Mouse (Mus musculus): ENCODE data around the gene Lingo3. TPM values are rescaled to one million over a fixed set of nuclear protein-coding genes. Genes with fewer than 3 reads are reported as not detected.
A peak's percentile ranks its signal among the peaks of the same experiment; 100 is the strongest.

Lingo3 gene
- total RNA-seq (2021): 10 to 100 TPM in 1 of 2 experiments, 1 to 10 TPM in 1; 8.3 to 12.6 TPM
- long read RNA-seq, experiment 1, transcript Lingo3-201 (2 exons, 3,439 nt): major isoform, 57 of 63 reads
- long read RNA-seq, experiment 1, partial matches to known transcripts: 0 of 63 reads
- long read RNA-seq, experiment 1, other reads (novel, unspliced or antisense): 4 of 63 reads
- long read RNA-seq, experiment 2, transcript Lingo3-201 (2 exons, 3,439 nt): major isoform, 25 of 31 reads
- long read RNA-seq, experiment 2, partial matches to known transcripts: 0 of 31 reads
- long read RNA-seq, experiment 2, other reads (novel, unspliced or antisense): 5 of 31 reads

DNA sequence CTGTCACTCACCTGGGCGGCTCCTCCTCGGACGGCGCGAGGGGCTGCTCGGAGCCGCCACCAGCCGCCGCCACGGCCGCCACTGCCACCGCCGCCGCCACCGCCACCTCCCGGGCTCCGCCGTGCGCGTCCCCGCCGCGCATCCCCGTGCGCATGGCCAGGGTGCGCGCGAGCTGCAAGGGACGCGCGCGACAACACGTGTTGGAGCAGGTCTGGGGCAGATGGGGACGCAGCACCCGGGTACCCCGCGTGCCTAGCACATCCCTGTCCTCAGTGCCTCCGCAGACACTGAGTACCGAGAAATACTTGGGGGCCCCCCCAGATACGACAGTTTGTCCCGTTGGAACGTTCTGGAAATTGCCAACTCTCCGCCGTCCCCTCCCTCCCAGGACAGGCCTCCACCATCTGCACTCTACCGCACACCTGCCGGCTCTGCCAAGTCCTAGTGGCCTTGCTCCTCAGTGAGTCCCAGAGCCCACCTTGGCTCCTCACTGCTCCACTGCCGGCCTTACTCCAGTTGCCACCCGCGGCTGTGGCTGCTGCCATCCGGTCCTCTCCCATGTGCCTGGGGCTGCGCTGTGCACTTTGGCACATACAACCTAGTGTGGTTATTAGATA, at the start of gene Lingo3:
Lingo3 (minus strand) TSS at position 109 of the 617 bp plus-strand sequence.
- DNase-seq (ENCODE audit: low spot score): no peak

GRCm38 (mm10) chr10:80887181-80887580, 43.3 kb upstream of the Lingo3 start:
- DNase-seq (ENCODE audit: low spot score): peak; percentile 69

- peak; percentile 73 for DNase-seq (ENCODE audit: low spot score)
These were observed 37.5 kb upstream of the Lingo3 start for GRCm38 (mm10) chr10:80881301-80881700.

GRCm38 (mm10) chr10:80880901-80881300, 37.1 kb upstream of the Lingo3 start:
- no peak for DNase-seq (ENCODE audit: low spot score)

DNA sequence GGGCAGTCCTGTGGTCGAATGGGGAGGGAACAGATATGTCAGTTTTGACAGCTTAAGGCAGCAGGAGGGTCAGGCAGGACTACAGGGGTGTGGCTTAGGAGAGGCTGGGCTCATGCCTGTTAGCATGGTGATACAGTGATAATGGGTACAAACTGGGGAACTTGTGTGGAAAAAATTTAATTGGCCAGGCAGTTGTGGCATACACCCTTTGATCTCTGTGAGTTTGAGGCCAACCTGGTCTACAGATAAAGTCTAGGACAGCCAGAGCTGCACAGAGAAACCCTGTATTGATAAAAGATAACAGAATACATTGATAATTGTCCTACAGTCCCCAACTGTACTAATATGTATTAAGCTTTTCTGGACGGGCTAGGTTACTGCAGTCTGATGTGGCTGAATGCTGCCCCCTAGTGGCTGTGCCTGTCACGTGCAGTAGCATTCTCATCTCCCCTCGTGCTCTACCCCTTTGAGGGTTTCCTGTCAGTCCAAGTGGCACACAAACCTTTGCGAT, 36.3 kb upstream of the Lingo3 start:
- peak; percentile 74 for DNase-seq (ENCODE audit: low spot score)

DNA sequence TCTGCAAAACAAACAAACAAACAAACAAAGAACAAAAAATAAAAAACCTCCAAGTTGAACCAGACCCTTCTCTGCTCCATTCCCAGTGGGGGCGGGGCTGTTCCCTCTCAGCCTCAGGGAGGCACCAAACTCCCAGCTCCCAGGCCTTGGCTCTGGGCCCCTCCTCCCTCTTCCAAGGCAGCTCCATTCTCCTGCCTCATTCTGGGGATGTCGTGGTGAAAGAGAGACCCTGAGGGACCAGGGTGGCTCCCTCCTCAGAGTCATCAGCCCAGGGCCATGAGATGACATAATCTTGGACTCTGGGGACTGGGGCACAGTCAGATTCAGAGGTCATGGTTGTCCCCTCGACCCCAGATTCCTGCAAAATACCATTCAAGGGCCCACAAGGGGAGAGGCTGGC, 32.8 kb upstream of the Lingo3 start:
- no peak for DNase-seq (ENCODE audit: low spot score)

GRCm38 (mm10) chr10:80876028-80876427, 32.2 kb upstream of the Lingo3 start:
- peak; percentile 70 for DNase-seq (ENCODE audit: low spot score)

GRCm38 (mm10) chr10:80874035-80874434, 30.2 kb upstream of the Lingo3 start:
- DNase-seq (ENCODE audit: low spot score): peak; percentile 52

DNA sequence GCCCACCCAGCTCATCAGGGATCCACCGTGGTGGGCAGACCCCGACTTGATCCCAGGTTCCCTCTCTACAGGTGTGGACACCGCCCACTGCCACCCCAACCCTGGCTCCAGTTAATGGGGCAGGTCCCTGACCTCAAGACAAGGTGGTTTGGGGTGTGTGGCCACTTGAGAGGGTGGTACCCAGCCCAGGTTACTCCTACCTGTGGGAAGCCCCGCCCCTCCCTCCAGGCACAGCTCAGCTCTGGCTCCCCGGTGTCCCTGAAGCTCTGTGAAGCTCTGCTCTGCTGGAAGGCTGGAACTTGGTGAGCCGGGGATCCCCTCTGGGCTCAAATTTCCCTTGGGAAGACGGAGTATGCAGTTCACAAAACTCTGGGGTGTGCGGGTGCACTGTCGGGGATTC, 27.7 kb upstream of the Lingo3 start, which contains the start of gene Tmprss9:
Tmprss9 (plus strand) TSS at position 268 of the 400 bp plus-strand sequence.
- no peak for DNase-seq (ENCODE audit: low spot score)

GRCm38 (mm10) chr10:80870993-80871392, 27.2 kb upstream of the Lingo3 start:
- DNase-seq (ENCODE audit: low spot score): no peak

DNA sequence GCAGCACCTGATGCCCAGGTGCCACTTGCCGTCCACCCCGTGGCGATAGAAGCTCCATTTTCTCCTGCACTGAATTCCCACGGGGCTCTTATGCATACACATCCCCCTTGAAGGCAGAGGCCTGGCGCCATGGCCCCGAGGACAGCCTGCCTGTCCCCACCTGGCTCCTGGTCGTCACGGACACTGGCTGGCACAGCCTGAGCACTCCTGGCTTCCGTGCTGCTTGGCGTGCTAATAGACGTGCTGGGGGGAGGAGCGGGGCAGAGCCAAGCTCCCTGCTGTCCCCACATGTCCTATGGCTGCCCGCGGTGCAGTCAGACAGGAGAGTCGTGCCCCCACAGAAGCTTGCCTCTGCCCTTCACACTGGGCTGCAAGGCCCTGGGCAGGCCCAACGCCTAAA, 20.6 kb upstream of the Lingo3 start:
- DNase-seq (ENCODE audit: low spot score): peak; percentile 80

DNA sequence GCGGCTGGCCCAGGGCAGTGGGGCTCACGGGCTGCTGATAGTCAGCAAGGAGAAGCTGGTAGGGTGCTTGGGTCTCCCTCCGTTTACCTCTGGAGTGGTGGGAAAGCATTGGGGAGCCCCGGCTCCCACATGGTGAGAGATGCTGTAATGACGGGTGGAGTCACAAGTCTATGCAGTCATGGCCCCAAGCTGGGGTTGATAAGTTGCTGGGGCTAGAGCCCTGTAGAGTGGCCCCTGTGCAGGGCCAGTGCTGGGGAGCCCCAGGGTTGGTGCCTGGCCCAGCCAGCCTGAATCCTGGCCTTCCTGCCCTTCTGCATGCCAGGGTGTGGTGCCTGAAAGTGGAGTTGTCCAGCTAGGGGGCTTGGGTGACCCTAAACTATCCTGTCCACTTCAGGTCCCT, 18.5 kb upstream of the Lingo3 start:
- no peak for DNase-seq (ENCODE audit: low spot score)

DNA sequence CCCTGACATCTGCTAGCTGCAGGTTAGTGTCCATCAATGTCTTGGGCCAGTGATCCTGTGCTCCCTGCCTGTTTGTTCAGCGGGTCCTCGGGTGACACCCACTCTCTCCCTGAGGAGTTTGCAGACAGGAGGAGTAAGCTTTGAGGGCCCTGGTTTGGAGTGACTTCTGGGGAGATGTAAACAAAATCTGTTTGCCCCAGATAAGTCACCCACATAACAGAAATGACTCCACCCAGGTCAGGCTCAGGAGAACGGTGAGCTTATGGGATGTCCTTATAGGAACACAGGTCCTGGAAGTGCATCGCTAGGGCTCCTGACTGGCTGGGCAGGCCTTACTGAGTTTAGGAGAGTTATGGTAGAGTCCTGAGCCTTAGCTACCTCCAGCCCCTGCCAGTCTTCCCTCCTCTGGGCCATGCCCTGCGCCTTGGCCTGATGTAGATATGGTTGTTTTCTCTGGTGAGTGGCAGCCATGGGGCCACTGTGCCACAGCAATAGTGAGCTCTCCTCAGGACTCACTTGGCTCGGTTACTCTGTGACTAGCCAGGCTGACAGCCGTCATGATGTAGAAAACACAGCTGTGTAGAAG, 14.6 kb upstream of the Lingo3 start:
- no peak for DNase-seq (ENCODE audit: low spot score)

GRCm38 (mm10) chr10:80857848-80858247, 14.0 kb upstream of the Lingo3 start:
- no peak for DNase-seq (ENCODE audit: low spot score)

- DNase-seq (ENCODE audit: low spot score): no peak
These were observed 13.5 kb upstream of the Lingo3 start for GRCm38 (mm10) chr10:80857386-80857785.

DNA sequence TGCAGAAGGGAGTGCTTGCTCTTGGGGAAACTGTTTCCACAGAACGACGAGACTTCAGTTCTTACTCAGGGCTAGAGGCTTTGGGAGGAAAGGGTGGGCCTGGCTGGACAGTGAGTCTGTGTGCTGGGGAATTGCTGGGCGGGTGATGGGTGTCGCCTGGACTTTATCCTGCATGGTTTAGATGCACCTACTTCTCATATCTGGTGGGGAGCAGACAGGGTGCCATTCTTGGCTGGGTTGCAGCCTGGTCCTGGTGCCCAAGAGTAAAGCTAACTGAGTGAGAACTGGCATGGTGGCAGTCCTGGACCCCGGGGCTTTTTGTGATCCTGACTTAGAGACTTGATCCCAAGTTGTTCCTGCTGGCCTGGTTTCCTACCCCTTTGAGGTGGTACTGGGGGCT, 13.1 kb upstream of the Lingo3 start:
- DNase-seq (ENCODE audit: low spot score): no peak

GRCm38 (mm10) chr10:80856267-80856666, 12.4 kb upstream of the Lingo3 start:
- no peak for DNase-seq (ENCODE audit: low spot score)

- no peak for DNase-seq (ENCODE audit: low spot score)
These were observed 11.9 kb upstream of the Lingo3 start for GRCm38 (mm10) chr10:80855749-80856073.

DNA sequence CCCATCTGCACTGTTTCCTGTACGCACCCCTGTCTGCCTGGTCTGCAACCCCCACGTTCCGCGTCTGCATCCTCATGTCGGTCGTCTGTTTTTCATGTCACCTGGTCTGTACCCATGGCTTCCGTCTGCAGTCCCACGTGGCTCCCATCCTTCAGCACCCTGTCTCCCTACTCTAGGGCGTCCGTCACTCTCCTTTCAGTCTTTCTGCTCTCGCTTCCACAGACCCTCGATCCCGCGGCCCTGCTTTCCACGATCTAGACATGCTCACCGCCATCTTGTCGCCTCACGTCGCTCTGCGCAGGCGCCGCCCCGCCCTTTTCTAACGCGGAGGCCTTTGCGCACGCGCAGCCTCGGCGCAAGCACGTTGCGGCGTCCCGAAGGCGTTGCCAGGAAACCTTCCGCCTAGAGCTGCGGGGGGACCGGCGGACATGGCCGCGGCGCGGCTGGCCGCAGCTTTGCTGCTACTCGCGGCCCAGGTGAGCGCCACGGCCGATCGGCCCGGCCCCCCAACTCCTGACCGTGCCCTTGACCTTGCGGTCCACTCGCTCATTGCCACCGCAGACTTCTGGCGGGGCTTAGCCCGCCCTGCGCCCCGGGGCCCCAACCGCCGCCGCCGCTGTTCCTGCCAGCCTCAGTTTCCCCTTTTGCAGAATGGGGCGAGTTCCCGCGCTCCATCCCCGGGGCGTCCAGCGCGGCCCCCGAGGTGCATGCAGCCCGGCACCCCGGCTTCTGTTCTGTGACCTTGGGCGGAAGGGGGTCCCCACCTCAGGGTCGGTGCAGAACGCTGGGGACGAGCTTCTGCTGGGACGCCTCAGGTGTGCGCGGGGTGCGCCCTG, 11.3 kb upstream of the Lingo3 start, which contains the start of the genes Lsm7 and Sppl2b:
Lsm7 (minus strand) TSS at position 297 of the 836 bp plus-strand sequence.
Sppl2b (plus strand) TSS at position 363 of the 836 bp plus-strand sequence.
- DNase-seq (ENCODE audit: low spot score): peak; percentile 97

- DNase-seq (ENCODE audit: low spot score): peak; percentile 67
These were observed 4.7 kb upstream of the Lingo3 start for GRCm38 (mm10) chr10:80848571-80848970.

- no peak for DNase-seq (ENCODE audit: low spot score)
These were observed 1.9 kb upstream of the Lingo3 start for GRCm38 (mm10) chr10:80845732-80846131.

Measured in gastrocnemius, adult 18-20 months (tissue).